Mouse (Mus musculus) embryo, embryonic 10 days (tissue): ENCODE measurements around the gene Timp3.
"Not testable (repeated sequence)": the region's sequence is repeated elsewhere in the genome, so short reads cannot be mapped to it uniquely, and the experiment has no call there.

Experiments used
- DNase-seq: peaks from one replicate; pipeline ENCODE4 v3.0.0-alpha.2; 2015; ENCODE audit warnings: low spot score

The Timp3 gene

DNA sequence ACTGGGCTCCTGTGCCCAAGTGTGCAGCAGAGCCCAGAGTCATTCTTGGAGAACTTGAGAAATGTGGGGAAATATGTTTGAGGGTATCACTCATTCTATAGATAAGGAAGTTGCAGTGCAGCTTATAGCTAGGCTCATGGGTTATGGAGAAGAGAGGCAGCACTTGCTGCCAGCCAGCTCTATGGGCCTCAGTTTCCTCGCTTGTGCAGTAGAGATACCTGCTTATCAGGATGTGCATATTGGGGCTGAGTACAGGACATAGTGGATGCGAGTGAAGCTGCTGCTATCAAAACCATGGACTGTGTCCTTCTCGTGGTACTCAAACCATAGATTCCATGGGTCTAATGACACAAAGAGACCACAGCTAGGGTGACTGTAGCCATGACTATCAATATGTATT lies 52.3 kb downstream of the Timp3 start:
- DNase-seq, result no peak

DNA sequence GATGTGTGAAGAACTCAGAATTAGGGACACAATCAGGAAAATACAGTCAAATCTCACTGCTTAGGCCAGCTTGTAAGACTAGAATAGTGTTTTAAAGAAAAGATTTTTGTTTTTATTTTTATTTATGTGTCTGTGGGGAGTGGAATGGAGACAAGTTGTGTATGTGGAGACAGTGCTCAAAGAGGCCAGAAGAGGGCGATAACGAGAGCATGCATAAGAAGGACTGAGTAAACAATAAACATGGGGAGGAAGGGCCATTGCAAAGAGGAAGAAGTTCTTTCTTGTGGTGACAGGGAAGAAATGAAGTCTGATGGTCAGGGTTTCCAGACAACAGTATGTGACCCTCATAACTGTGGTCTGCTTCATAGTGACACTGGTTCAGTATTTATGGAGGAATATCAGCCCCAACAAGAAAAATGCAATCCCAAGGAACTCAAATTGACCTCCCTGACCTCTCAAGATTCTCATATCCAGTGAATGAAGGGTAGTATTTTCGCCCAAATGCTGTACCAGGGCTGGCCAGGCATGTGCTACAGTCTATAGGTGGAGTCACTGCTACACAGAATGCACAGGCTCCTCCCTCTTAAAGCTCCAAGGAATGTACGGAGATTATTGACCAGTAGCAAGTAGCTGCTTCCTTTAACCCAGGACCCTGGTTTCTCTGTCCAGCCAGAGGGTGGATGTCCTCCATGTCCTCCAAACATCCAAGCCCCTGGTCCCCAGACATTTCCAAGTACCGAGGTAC lies 56.8 kb downstream of the Timp3 start:
- peak; percentile 71 for DNase-seq

DNA sequence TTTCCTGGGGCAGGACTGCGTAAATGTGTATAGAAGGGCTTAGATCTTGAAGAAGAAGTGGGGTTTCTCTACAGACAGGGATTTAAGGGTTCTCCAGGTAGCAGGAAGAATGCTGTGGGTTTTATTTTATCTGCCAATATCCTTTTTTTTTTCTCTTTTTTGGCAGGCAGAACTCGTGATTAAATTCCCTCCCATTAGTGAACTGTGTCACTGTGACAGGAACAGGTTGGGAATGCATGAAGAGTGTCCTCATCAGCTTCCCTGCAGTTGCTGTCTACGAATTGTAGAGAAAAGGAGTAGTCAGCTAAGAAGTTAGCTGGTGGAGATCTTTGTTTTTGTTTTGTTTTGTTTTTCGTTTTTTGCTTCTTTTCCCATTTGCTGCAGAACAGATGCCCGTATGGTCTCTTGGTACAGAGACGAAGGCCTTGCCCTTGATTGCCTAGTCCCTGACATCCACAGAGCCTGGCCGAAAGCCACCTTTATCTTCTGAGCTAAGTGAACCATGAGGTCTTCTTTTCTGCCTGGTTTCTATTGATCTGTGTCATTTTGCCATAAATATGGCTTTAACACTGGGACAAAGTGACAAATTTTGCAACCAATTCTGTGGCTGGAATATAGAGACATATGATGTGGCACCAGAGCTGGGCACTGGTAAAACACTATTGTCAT lies 58.3 kb downstream of the Timp3 start:
- DNase-seq, result no peak

DNA sequence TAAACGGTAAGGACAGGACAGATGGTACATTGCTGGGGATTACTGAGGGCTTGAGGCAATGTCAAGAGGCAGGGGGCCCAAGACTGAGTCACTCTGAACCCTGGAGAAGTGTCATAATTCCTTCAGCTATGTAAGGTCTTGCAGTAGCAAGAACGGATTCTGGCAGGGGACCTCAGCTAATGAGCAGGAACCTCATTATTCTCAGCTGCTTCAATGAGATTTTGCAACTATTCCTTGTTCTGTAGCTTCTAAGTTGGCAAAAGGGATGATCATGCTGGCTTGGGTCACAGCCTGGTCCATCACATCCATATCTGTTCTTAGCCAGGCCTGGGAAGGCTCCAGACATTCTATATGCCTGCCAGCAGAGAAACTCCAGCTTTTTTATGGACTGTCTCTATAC lies 59.0 kb downstream of the Timp3 start:
- DNase-seq, result no peak

- DNase-seq, result no peak
Observed at GRCm38 (mm10) chr10:86359699-86360098, 59.5 kb downstream of the Timp3 start.

DNA sequence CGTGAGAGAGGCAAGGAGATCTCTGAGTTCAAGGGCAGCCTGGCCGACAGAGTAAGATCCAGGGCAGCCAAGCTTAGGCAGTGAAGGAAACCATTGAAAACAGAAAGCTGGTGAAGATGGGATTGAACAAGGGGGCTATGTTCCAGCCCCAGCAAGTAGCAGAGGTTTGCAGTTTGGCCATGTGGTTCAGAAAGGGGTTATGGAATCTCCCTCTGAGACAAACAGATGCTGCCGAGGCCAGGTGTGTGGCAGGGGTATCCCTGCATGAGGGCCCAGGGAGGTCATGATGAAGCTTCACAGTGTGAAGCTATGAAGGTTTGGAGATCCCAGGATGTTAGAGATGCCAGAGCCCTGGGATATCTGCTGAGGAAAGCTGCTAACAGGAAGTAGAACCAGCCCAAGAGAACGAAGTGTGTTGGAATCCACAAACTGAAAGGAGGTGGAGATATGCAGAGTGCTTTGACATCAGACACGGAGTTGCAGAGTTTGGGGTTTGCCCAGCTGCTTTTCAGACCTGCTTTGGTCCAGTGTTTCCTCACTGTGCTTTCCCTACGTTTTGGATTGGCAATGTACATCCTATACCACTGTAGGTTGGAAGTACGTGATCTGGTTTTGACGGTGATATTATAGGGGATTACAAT lies 63.6 kb downstream of the Timp3 start:
- DNase-seq, result no peak

GRCm38 (mm10) chr10:86365632-86366092 lies 65.5 kb downstream of the Timp3 start:
- peak; percentile 48 for DNase-seq

DNA sequence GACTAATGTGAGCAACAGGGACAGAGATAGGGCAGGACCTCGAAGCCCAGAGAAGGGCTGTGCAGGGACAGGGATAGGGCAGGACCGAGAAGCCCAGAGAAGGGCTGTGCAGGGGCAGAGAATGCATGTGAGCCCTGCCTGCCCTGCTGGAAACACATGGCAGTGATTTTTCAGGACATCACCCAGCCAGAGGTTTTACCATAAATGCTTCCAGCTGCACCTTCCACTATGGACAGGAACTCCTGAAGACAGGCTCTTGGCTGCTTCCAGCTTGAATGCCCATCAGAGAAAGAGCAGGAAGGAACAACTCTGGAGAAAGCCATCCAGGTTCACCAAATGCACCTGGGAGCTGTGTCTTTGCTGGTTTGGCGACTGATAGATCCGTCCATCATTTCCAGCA lies 67.2 kb downstream of the Timp3 start:
- no peak for DNase-seq

GRCm38 (mm10) chr10:86368811-86369210 lies 68.6 kb downstream of the Timp3 start:
- no peak for DNase-seq

GRCm38 (mm10) chr10:86369346-86369745 lies 69.2 kb downstream of the Timp3 start:
- no peak for DNase-seq

DNA sequence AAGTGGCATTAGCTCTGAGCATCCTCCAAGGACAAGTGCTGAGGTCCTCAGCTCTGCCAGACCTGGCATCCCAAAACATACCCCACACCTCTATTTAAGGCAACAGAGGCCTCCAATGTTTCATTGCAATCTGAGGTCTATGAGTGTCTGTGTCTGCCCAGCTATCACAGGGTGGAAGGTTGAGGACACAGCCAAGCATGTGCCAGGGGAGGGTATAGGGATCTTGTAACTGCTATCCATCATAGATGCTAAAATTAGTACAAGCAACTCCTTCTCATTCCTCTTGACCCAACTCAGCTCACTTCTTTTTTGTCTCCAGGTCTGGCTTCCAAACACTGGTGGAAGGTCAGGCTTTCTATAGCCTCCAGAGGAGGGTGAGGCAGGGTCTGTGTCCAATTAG lies 71.4 kb downstream of the Timp3 start:
- no peak for DNase-seq

GRCm38 (mm10) chr10:86374061-86374460 lies 73.9 kb downstream of the Timp3 start:
- DNase-seq, result no peak

DNA sequence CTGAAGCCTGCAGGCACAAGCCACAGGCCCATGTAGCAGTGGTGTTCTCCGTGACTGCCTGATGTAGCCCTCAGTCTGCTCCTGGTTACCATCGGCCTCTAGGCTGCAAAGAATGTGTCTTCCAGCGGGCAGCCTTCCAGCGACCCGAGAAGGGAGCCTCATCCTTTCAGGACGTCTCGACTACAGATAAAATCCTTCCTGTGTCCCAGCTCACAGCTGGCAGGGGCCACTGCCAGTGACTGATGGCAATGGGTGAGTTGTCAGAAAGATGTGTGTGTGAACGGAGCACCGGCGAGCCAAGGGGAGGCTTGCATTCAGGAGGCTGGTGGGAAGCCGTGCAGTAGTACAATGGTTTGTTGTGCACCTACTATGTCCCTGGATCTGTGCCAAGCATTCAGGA lies 75.7 kb downstream of the Timp3 start:
- DNase-seq, result no peak

GRCm38 (mm10) chr10:86376392-86377185 lies 76.4 kb downstream of the Timp3 start:
- DNase-seq, result no peak

DNA sequence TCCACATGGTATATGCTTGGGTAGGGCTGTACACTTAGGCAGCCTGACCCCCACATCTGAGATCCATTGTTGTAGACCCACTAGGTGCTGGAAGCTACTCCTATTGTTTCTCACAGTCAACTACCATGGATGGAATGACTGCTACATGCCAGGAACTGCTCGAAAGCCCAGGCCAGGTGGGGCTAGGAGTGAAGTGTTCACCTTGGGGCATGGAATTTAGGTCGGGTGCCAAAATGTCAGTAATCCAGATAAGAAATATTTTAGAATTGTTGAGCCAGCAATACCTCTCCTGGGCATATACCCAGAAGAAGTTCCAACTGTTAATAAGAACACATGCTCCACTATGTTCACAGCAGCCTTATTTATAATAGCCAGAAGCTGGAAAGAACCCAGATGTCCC lies 78.6 kb downstream of the Timp3 start:
- DNase-seq, result not testable (repeated sequence)

GRCm38 (mm10) chr10:86380626-86381025 lies 80.5 kb downstream of the Timp3 start:
- DNase-seq, result peak; percentile 49

GRCm38 (mm10) chr10:86381150-86381921 lies 81.2 kb downstream of the Timp3 start:
- no peak for DNase-seq

DNA sequence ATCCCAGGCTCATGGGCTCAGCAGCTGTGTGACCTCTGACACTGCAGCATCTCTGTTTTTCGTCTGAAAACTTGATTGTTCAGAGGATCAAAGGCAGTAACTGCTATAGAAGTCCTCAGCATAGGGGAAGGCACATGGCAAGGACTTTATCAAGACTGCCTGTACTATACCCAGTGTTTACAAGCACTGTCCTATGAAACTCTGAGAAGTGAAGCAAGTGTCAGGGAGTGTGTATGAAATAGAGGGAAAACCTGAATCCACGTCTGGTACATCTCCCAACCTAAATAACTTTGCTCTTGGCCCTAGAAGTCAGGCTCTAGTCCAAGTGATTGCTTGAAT lies 81.7 kb downstream of the Timp3 start:
- DNase-seq, result peak; percentile 56

- no peak for DNase-seq
Observed at GRCm38 (mm10) chr10:86384655-86385054, 84.5 kb downstream of the Timp3 start.

- no peak for DNase-seq
Observed at GRCm38 (mm10) chr10:86385656-86386055, 85.5 kb downstream of the Timp3 start.

GRCm38 (mm10) chr10:86386232-86386631 lies 86.1 kb downstream of the Timp3 start:
- no peak for DNase-seq
